Mouse (Mus musculus) testis, postnatal 14 days (tissue): ENCODE results near the gene Nr2e3.
"Not testable (repeated sequence)": the region's sequence is repeated elsewhere in the genome, so short reads cannot be mapped to it uniquely, and the experiment has no call there.

ENCODE experiments used
- DNase-seq: peaks from one replicate; pipeline ENCODE4 v3.0.0; 2021; ENCODE audit warnings: low spot score

The Nr2e3 gene

DNA sequence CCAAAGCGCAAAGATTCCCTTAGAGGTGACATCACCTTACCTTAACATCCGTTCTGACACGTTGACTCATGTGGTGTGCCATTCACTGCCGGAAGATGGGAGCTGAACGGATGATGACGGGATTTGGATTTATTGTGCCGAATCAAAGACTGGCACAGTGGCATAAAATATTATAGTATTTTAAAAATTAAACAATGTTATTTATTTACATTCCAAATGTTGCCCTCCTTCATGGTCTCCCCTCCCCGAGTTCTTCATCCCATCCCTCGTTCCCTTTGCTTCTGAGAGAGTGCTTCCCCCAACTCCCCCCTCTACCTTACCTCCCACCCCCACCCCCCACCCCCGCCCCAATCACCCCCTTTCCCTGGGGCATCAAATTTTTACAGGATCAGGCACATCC is at the start of gene Nr2e3:
Gene Nr2e3, minus strand, starts transcription at position 101 of the 400 bp plus-strand sequence.
- DNase-seq: no peak

DNA sequence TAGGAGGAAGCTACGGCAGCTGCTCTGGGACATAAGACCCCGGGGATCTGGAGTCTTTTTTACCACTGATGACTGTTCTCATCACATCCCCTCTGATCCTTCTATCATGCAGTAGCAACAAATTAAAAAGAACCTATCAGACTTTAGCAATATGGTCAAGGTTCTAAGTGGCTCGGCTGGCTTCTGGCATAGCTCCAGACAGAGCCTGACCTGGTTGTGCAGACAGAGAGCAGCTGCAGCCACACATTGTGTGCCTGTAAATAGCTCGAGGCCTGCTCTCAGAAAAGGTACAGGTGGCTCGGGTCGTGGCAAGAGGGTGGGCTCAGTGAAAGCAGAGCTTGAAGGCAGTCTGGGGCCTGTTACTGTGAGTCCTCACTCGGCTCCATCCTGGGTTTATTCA is 48.5 kb upstream of the Nr2e3 start:
- DNase-seq: no peak

DNA sequence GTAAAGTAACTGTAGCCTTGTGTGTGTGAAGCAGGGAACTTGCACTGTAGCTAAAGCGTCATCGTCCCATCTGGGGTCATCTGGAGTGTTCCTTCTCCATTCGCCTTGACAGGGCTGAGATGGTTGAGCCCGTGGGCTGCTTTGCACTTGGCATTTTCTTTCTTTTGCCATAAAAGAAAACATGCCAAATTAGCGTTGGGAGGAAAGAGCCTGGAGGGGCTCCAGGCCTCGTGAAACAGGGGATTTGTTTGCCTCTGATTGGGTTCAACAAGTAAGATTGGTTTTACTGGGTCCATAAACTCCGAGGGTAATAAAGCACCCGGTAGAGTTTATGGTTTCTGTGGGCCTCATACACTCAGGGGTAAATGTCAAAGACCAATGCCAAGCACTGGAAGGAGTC is 41.9 kb upstream of the Nr2e3 start:
- no peak for DNase-seq

DNA sequence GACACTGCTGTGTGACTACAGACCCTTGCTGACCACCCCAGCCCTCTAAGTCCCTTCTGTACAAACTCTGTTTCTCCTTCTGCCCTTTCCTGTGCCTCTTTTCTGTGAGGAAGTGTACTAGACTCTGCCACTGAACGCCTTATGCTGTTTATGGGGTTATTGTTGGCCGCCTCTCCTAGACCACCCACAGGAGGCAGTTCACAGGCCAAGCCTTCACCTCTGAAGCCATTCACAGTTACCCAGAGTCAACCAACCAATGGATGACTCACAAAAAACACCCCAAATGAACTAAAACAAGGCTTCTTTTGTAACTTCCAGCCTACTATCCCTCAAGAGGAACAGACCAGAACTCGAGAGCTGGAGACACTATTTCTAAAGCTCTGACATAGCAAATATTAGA is 41.0 kb upstream of the Nr2e3 start:
- DNase-seq: no peak

DNA sequence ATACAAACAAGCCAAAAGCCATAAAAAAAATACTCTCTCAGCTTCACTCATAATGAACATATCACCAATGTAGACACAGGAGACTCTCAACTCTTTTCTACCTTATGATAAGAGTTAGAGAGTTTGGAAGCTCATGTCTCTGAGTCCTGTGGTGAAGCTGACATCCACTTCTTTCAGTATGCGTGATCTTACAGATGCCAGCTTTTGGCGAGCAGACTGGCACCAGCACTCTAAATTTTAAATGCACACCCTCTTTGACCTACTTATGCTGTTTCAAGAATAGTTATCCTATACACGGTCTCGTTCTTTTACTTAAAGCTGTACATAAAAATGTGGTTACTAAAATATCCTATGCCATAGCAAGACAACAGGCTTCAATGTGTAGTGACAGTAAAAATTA is 37.3 kb upstream of the Nr2e3 start:
- DNase-seq: no peak

DNA sequence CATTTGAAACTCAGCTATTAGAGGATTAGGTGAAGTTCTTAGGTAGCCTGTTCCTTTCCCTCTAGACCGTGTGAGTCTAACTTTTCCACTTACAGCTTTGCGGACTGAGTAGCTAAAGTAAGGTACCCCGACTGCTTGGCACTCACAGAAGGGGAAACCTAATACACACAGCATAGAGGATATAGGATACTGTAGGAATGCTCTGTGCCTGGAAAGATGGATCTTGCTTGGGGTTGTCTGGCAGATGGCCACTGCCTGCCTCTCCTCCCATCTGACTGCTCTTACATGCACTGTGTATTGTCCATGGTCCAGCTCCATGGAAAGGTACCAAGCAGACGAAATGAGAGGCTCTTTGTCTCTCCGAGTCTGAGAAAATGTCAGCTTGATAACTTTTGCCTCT is 30.9 kb upstream of the Nr2e3 start:
- no peak for DNase-seq

DNA sequence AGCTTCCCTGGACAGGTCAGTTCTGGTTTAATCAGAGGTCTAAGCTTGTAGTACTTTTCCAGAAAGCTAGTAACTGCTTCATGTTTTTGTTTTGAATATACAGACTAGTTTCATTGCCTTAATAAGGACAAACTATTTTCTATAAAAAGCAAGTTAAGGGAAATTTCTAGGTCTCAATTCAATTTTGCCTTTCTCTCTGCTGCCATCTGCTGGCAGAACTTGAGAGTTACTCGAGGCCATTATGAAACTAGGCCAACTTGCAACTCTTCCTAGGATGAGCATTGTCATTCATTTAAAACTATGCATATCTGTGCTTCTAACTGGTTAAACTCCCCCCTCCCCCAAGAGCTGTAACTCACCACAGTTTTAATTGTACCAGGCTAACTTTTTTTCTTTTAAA is 29.4 kb upstream of the Nr2e3 start:
- peak; percentile 38 for DNase-seq

DNA sequence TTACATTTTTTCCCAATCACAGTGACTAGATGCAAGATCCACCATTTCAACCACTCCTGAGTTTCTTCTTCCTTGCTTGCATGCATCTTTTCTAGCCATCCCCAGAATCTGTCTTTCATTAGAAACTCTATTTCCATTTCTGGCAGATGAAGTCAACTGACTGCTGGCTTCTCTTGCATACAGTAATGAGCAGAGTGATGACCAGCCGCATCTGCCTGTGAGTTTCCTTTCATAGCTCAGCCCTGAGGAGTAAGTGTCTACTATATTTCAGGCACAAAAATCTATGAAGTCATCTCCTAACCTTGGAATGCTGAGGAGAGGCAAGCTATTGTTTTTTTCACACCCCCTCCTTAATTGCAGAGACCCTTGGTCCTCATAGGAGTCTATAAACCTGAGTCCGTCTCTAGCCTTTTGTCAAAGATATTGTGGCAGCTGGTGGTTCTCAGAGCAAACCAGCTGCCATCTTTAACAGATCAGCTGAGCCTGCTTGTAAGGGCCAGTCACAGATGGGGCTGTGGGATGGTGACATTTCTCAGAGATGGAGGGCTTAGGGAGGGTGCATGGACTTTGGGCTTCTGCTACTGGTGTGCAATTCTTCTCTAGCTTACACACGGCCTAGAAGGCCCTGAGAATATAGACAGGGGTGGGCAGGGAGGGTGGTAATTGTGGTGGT is 25.6 kb upstream of the Nr2e3 start:
- DNase-seq: no peak

DNA sequence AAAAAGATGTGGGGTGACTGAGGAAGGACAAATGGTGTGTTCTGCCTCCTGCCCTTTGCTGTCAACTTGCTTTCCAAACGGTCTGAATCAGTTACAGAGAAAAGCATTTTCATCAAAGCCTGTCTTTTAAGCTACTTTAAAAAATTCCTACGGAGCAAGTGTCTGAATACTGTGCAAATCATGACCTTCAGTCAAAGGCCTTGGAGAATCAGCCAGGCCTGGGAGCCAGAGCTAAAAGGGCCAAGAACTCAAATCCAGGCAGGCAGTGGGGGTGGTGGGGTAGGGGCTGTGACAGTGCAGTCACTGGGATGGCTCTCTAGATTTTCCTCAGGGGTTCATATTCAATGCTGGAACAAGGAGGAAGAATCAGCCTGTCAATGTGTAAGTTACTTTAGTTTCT is 20.7 kb upstream of the Nr2e3 start:
- no peak for DNase-seq

DNA sequence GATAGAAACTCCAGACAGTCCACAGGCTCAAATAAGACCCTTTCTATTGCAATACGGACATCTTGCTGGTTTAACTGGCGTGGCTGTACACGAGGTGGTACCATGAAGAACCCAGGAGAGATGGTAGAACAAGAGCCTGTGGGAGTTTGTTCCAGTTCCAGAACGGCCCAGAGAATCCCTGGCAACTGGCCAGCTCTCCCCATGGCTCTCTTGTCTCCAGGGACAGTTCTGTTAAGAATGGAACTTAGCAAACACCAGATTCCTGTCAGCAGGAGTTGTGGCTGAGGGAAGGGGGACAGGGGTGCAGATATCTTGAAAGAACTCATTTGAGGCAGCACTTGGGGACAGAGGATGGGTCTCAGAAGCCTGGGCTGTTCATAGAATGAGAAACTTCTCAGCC is 10.8 kb upstream of the Nr2e3 start:
- DNase-seq: no peak

DNA sequence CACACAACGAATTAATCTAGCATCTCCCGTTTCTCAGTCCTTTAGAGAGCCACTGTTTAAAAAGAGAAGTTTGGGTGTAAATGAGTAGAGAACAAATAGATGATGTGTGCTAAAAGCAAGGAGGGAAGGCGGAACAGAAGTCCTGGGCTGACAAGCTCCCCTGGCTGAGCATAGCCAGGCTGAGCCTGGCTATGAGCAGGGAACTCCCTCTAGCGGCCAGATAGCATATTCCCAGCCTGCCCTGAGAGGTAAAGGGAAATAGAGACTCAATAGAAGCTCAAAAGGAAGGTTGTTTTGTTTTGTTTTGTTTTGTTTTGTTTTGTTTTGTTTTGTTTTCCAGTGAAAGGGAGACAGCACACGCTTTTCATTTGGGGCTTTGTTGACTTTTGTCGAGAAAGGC is 8.9 kb upstream of the Nr2e3 start:
- DNase-seq: peak; percentile 33

DNA sequence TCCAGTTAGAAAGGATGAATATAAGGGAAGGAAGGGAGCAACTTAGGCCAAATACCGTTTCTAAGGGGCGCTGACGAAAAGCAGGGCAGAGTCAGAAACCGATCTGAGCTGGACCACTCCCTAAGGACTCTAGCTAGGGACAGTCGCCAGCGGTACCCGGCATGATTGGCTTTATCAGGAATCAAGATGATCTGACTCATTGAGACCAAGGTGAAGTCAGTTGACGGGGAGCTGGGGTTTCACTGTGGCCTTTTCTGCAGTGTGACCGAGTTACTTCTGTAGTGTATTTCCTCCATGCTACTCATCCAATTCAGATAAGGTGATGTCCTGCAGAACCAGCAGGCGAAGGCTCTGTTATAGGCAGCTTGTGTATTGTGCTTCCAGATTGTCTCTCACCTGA is 4.6 kb upstream of the Nr2e3 start:
- DNase-seq: no peak

DNA sequence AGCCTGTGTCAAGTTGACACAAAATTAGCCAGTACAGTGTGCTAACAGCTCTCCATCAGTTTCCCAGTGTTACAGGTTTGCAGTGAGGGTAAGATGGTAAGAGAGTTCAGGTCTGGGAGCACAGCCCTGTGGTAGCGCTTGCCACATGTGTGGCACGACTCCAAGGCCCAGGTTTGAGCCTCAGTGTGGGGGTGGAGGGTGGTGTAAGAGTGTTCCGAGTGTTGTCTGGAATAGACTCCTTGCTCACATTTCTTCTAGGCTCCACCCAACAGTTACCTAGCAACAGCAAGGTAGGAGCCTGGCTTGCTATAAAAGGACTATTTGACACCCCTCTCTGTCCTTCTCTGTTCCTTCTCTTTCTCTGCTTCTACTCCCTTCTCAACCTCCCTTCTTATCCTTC is 3.9 kb upstream of the Nr2e3 start:
- DNase-seq: no peak

DNA sequence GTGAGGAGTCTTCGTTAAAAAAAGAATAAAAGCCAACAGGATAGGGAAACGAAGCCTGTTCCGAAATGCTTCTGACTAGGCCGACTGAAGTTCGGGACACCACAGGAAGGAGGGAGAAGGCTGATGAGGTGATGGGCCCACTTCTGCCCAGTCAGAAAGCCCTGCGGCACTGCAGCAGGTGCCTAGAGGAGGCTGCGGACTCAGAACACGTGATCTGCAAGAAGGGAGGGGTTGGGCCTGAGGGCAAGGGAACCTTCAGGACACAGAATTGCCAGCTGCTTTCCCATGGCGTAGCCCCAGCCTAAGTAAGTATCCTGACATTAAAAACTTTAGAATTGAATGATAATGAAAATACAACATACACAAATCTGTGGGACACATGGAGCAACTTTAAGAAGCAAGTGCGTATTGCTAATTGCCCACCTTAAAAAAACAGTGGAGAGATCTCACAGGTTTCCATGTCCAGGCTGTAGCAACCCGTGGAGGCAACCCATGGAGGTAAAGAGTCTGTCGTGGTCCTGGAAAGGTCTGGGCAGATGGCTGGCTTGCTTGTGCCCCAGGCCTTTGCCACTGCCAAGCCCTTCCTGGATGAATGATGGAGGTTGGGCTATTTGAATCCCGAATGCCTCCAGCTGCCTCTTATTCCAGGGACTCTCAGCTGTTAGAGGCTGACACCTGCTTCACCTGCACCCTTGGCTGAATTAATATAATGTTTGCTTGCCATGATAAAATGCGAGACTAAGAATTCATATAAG is 919 bp upstream of the Nr2e3 start:
- DNase-seq: no peak

DNA sequence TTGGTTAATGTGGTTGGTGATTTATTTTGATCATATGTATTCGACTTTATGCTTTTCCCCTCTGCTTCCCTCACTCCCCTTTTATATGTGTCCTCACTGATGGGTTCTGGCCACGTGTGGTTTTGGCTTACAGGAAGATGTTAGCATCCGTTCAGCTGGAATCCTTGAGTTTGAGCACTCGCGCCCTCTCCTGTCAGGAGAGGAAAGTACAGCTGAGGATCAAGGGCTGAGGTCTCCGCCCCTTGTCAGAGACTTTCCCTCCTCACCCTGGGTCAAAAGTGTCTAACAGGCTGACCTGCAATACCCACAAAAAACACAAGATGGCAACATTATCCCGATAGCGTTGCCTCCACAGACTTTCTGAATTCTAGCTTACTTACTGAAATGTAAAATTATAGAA is 1.2 kb downstream of the Nr2e3 start:
- peak; percentile 83 for DNase-seq

DNA sequence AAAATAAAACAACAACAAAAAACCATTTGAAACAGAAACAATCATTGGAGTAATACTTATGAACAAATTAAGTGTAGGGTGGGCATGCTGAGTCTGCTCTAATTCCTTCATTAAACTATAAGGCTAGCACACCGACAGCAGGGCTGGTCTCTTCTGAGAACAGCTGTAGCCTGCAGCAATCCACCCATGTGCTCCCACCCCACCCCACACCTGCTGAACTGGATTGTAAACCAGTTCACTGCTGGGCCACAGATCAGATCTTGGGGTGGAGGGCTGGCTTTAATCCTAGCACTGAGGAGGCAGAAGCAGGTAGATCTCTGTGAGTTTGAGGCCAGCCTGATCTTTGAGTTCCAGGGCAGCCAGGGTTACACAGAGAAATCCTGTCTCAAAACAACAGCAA is 2.3 kb downstream of the Nr2e3 start:
- DNase-seq: not testable (repeated sequence)

DNA sequence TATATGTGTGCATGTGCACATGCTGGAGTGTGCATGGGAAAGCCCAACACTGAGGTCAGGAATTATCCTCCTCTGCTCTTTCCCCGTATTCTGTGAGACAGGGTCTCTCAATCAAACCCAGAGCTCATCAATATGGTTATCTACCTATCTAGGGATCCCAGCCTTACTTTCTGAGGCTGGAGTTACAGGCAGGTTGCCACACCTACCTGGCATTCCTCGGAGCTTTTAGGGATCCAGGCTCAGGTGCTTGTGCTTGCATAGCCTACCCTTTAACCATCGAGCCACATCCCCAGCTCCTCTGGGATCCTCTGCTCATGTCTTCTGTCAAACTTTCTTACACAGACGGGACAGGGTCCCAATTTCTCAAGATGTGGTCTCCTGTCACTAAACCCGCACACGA is 4.0 kb downstream of the Nr2e3 start:
- no peak for DNase-seq

DNA sequence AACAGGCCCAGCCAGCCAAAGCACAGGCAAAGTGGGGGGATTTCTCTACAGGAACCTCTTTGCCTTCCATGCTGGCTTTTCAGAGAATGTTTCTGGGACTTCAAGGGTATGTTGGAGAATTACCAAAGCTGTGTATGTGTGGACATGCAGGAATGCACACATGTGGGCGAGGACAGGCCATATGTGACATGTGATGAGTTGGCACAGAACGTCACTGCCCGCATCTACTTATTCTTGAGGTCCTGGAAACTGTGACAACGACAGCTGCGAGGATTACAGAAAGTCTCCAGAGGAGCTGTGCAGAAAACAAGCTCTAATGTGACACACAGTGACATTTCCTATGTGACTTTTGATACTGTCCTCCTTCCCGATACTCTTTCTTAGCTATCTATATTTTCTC is 4.8 kb downstream of the Nr2e3 start:
- no peak for DNase-seq

DNA sequence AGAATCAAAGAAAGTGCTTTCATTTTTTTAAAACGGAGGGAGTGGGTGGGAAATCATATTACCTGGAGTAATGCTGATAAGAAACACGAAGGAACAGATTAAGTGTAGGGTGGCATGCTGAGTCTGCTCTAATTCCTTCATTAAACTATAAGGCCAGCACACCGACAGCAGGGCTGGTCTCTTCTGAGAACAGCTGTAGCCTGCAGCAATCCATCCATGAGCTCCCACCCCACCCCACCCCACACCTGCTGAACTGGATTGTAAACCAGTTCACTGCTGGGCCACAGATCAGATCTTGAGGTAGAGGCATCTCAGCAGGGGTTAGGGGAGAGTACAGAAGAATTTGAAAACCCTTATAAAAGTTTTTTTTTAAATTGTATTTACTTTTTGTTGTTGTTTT is 5.3 kb downstream of the Nr2e3 start:
- no peak for DNase-seq

DNA sequence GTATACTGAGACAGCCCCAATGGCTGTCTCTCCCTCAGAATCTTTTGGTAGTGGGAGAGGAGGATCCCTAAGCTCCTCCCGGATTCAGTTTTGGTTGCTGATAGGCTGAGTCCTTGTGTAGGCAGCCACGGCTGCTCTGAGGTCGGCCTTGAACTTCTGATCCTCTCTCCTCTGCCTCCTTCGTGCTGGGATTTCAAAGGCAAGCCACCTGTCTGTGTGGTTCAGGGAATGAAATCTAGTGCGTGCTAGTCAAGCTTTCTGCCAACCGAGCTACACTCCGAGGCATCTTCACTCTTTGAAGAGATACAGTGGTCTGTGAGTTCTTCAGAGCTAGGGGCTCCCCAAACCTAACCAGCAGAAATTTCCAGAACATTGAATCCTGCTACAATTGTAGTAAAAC is 6.9 kb downstream of the Nr2e3 start:
- no peak for DNase-seq

DNA sequence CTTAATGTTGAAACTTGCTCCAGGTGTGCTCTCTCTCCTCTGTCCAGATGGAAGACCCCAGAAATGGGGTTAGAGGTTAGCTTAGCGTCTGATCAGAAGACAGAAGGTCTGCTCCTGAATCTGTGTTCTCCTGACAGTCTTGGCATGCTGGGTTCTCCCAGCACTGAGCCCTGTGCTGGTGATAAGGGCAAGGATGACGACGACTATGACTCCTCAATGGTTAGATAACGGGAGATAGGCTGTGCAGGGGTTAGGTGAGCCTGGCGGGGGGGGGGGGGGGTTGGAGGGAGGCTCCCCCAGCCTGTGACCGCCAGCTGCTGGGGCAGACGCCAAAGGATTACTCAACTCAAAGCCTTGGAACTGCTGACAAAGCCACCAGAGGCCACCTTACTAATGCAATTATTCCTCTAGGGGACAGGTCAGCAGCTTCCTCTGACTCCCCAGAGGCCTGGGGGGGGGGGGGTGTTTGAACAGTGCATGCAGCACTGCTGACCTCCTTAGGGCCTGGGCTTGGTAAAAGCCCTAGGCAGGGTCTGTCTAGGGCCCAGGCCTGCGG is 7.9 kb downstream of the Nr2e3 start:
- DNase-seq: no peak

DNA sequence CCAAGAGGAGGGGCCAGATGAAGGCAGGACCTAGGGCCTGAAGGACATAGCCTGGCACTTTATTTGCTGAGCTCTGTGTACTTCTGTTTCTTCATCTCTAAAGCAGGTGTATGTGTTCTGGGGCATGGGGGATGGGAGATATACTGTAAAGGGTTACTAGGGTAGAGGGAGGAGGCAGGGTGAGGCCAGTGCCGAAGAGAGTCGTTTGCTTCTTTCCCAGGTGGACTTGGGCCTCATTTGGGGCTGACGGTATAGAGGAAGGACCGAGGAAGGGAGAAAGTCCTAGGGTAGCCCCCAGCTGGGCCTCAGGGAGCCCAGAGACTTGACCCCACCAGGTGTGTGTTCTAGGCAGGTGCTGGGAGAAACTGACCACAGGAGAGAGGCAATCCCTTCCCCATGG is 8.5 kb downstream of the Nr2e3 start:
- no peak for DNase-seq

DNA sequence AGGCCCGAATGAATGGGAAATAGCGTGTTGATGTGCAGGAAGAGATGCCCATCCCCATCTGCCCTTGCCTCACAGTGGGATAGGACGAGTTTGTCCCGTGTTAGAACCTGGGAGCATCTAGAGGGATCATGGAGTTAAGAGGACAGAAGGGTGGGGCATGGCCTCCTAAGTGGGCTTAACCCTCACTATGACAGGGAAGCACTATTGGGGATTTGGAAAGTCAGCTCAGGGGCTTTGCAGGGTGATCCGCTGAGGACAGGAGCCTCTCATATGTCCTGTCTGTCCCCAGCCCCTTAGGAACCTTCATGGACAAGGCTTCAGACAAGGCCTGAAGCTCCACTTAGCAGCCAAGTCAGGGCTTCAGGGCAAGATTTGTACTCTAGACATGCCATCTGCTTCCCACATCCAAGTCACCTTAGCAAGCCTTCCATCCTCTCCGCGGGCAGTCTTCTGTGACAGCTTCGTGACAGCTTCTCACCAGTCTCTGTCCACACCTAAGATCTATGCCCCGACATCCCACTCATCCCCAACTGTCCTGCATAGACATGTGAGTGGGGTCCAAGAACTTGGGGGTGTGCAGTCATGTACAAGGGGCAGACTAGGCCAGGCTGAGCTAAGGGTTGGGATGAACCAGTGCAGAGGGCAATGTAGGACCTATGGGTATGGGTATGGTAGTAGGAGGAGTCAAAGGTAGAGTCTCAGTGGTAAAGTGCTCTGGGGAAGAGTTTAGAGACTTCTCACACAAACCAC is 9.3 kb downstream of the Nr2e3 start:
- DNase-seq: no peak
